Mouse (Mus musculus) liver, embryonic 14.5 days (tissue): Measurements from ENCODE around the gene Il12rb2.

ENCODE experiments used
- CTCF ChIP-seq: IDR thresholded peaks from 2 replicates; pipeline ENCODE4 v1.5.1; 2016; ENCODE audit warnings: antibody characterized with exemption, low read depth, control low read depth
- EP300 ChIP-seq: IDR thresholded peaks from 2 replicates; pipeline ENCODE4 v1.6.1; 2016; ENCODE audit warnings: antibody characterized with exemption, low read depth

GRCm38 (mm10) chr6:67301230-67301629 is 74.8 kb downstream of the Il12rb2 start:
- TF ChIP-seq CTCF (no peak), EP300 (no peak)
